Mouse (Mus musculus): ENCODE data around the gene Agpat2. TPM values are rescaled to one million over a fixed set of nuclear protein-coding genes. Genes with fewer than 3 reads are reported as not detected.

Gene Agpat2
- polyA plus RNA-seq, 1 experiment from 2014 or later: 10.2 TPM

DNA sequence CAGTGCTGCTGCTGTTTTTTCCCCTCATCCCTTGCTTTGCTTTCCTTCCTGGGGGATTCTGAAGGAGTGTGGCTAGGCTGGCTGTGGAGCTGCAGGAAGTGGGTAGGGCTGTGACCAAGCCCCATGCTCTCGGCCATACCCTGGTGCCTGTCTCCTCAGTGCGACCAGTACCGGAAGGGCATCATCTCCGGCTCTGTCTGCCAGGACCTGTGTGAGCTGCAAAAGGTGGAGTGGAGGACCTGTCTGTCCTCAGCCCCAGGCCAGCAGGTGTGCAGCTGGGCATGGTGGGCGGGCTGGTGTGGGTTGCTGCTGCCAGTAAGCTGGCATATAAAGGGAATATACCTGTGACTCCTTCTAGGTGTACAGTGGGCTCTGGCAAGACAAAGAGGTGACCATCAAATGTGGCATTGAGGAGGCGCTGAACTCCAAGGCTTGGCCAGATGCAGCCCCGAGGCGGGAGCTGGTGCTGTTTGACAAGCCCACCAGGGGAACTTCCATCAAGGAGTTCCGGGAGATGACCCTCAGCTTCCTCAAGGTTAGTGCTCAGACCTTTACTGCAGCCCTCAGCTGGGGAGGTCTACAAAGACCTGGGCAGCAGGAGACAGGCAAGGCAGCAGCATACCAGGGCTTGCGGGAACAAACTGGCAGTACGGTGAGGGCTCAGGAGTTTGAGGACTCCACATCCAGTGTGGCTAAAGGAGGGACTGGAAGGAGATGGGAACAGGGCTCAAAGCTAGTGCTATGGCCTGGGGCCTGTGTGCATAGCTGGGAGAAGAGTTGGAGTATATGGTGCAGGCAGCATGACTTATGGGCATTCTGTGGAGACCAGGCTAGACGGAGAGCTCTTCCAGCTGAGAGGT lies 30.6 kb upstream of the Agpat2 start:
- Histone ChIP-seq H3K4me1 (peaks cover 72% of the 10 kb centered on the region), H3K4me3 (no peak overlapping the region), H3K27ac (peak overlapping the region; percentile 44), H3K36me3 (replicated peaks) (peaks cover 72% of the 10 kb centered on the region), H3K9me3 (no peaks in the 10 kb centered on the region), H3K27me3 (ENCODE audit: poor library complexity, severe bottlenecking) (no peaks in the 10 kb centered on the region)
- DNase-seq (ENCODE audit: extremely low spot score, low spot score): no peak
- 73% methylated on average over 12 of the region's 12 CpGs for WGBS

DNA sequence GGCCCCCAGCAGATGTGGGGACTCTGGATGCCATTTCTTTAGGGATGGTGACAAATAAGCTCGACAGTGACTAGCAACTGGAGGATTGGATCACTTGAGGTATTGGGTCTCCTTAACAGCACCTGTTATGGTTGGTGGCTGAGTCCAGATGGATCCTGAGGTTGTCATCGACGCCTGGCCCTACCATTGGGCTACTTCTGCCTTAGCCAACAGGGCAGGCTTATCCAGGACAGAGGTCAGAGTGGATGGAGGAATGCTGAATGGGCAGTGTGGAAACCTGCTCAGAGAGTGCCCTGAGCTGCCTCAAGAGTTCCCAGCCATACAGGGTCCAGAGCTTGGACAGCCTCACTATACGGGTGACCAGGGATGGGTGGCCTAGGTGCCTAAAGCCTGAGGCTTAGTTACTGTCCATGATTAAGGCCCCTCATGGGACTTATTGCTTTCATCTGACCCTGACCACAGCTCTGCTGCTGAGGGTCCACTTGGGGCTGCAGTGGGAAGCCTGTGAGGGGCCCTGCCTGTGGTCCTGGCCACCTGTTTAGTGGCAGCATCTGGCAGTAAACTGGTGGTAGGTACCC lies 29.8 kb upstream of the Agpat2 start:
- Histone ChIP-seq H3K27ac (no peak overlapping the region; the same call in 1 of the 2 replicates), H3K4me3 (no peak overlapping the region), H3K4me1 (peaks cover 77% of the 10 kb centered on the region), H3K27me3 (ENCODE audit: poor library complexity, severe bottlenecking) (no peaks in the 10 kb centered on the region), H3K36me3 (replicated peaks) (peaks cover 70% of the 10 kb centered on the region), H3K9me3 (no peaks in the 10 kb centered on the region)
- DNase-seq (ENCODE audit: extremely low spot score, low spot score): no peak
- WGBS: 68% methylated on average over 4 of the region's 4 CpGs

- DNase-seq (ENCODE audit: extremely low spot score, low spot score): no peak
- H3K9me3 ChIP-seq: no peaks in the 10 kb centered on the region
- no peak overlapping the region for H3K27ac ChIP-seq
- WGBS: 92% methylated on average over 16 of the region's 16 CpGs
- H3K36me3 ChIP-seq (replicated peaks): peaks cover 57% of the 10 kb centered on the region
- 0 out of 2 replicates have a peak, but pooled peaks cover under 1% of the 10 kb centered on the region for H3K27me3 ChIP-seq (ENCODE audit: poor library complexity, severe bottlenecking)
- peaks cover 77% of the 10 kb centered on the region for H3K4me1 ChIP-seq
- H3K4me3 ChIP-seq: no peak overlapping the region
Observed at GRCm38 (mm10) chr2:26632541-26633395, 28.6 kb upstream of the Agpat2 start.

- Histone ChIP-seq H3K9me3 (no peaks in the 10 kb centered on the region), H3K36me3 (replicated peaks) (peaks cover 19% of the 10 kb centered on the region), H3K4me3 (peak overlapping the region; percentile 84), H3K27ac (peak overlapping the region; percentile 95), H3K4me1 (peaks cover 50% of the 10 kb centered on the region), H3K27me3 (ENCODE audit: poor library complexity, severe bottlenecking) (peaks cover 13% of the 10 kb centered on the region)
- DNase-seq (ENCODE audit: extremely low spot score, low spot score): peak; percentile 47
- WGBS: 20% methylated on average over 5 of the region's 5 CpGs
Observed at GRCm38 (mm10) chr2:26628792-26629437, 24.7 kb upstream of the Agpat2 start.

DNA sequence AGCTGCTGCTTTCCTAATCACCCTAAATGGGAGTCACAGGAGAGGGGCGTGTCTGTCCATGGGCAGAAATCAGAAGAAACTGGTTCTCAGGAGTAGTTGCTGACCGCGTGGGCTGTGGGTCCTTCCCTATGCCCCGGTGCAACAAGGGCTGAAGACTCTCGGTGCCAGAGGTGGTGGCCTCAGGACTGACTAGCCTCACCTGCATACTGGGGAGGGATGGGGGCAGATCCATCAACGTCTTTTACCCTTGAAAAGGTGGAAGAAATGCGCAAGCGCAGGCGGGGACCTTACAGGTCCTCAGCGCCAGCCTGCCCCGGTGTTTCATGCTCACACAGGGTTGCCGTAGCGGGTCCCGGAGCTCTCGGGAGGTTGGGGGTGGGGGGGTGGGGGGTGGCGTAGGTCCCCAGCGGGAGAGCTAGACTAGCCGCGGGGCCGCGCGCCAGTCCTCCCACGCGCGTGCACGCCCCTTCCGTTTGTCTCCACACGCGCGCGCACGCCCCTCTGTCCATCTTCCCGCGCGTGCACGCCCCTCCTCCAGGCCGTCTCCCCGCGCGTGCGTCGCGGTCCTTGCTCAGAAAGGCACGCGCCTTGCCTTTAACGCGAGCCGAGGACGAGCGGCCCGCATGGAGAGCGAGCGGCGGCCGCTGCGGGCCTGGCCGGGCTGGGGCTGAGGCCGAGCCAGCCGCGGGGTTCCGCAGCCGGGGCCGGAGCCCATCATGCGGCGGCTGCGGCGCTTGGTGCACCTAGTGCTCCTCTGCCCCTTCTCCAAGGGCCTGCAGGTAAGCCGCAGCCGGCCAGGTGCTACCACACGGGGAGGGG lies 23.9 kb upstream of the Agpat2 start, which contains the start of gene Fam69b:
Fam69b (plus strand) TSS at position 537 of the 819 bp plus-strand sequence.
- H3K4me1 ChIP-seq: peaks cover 45% of the 10 kb centered on the region
- peaks cover 13% of the 10 kb centered on the region for H3K27me3 ChIP-seq (ENCODE audit: poor library complexity, severe bottlenecking)
- H3K36me3 ChIP-seq (replicated peaks): peaks cover 11% of the 10 kb centered on the region
- H3K27ac ChIP-seq: peak within 1 kb of the TSS; percentile 95
- H3K4me3 ChIP-seq: peak within 1 kb of the TSS; percentile 84
- WGBS: under 1% methylated on average over 69 of the region's 70 CpGs
- peak; percentile 75 for DNase-seq (ENCODE audit: extremely low spot score, low spot score)
- no peaks in the 10 kb centered on the region for H3K9me3 ChIP-seq

DNA sequence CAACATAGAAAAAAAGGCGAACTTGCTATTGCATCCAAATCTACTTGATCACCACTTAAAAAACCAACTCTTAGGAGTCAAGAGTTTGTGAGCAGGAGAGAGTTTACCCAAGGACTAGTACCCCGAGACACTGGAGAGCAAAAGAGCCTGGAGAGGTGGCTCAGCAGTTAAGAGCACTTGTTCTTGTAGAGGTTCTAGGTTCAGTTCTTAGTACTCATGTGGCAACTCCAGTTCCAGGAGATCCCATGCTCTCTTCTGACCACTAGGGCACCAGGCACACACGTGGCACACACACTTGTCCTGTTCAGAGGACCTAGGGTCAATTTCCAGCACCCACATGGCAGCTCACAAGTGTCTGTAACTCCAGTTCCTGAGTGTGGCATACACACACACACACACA lies 21.9 kb upstream of the Agpat2 start:
- no peak overlapping the region for H3K27ac ChIP-seq
- H3K4me1 ChIP-seq: peaks cover 46% of the 10 kb centered on the region
- no peaks in the 10 kb centered on the region for H3K9me3 ChIP-seq
- 72% methylated on average over 3 of the region's 3 CpGs for WGBS
- no peak for DNase-seq (ENCODE audit: extremely low spot score, low spot score)
- peaks cover 13% of the 10 kb centered on the region for H3K27me3 ChIP-seq (ENCODE audit: poor library complexity, severe bottlenecking)
- no peak overlapping the region for H3K4me3 ChIP-seq
- H3K36me3 ChIP-seq (replicated peaks): no peaks in the 10 kb centered on the region

- Histone ChIP-seq H3K4me3 (no peak overlapping the region), H3K36me3 (replicated peaks) (no peaks in the 10 kb centered on the region), H3K4me1 (peaks cover 41% of the 10 kb centered on the region), H3K27ac (no peak overlapping the region), H3K9me3 (no peaks in the 10 kb centered on the region), H3K27me3 (ENCODE audit: poor library complexity, severe bottlenecking) (peaks cover 13% of the 10 kb centered on the region)
- DNase-seq (ENCODE audit: extremely low spot score, low spot score): no peak
- WGBS: 86% methylated on average over 3 of the region's 3 CpGs
Observed at GRCm38 (mm10) chr2:26625419-26625818, 21.2 kb upstream of the Agpat2 start.

GRCm38 (mm10) chr2:26622984-26623383 lies 18.8 kb upstream of the Agpat2 start:
- Histone ChIP-seq H3K27me3 (ENCODE audit: poor library complexity, severe bottlenecking) (peaks cover 13% of the 10 kb centered on the region), H3K36me3 (replicated peaks) (no peaks in the 10 kb centered on the region), H3K27ac (no peak overlapping the region), H3K4me1 (peaks cover 22% of the 10 kb centered on the region), H3K4me3 (no peak overlapping the region), H3K9me3 (no peaks in the 10 kb centered on the region)
- 70% methylated on average over 5 of the region's 5 CpGs for WGBS
- no peak for DNase-seq (ENCODE audit: extremely low spot score, low spot score)

- Histone ChIP-seq H3K9me3 (no peaks in the 10 kb centered on the region), H3K4me1 (peaks cover 20% of the 10 kb centered on the region), H3K27ac (no peak overlapping the region), H3K36me3 (replicated peaks) (no peaks in the 10 kb centered on the region), H3K27me3 (ENCODE audit: poor library complexity, severe bottlenecking) (peaks cover 3% of the 10 kb centered on the region; the same call in 1 of the 2 replicates), H3K4me3 (no peak overlapping the region)
- DNase-seq (ENCODE audit: extremely low spot score, low spot score): no peak
- 50% methylated on average over 2 of the region's 2 CpGs for WGBS
Observed at GRCm38 (mm10) chr2:26621246-26621645, 17.0 kb upstream of the Agpat2 start.

DNA sequence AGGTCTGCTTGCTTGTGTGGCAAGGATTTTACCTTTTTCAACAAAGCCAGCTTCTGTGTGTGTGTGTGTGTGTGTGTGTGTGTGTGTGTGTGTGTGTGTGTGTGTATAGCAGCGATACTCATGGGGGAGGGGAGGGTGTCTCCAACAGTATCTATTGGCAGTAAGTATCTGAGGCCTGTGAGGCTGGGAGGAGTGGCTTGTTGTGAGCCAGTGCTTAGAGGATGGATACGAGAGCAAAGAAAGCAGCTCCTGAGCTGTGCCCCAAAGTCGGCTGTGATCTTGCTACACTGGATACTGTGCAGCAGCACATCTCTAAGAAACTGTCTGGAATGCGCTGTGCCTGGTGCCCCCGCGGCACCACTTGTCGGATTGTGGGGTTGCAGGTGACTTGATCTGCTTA lies 13.7 kb upstream of the Agpat2 start:
- H3K4me1 ChIP-seq: peaks cover 16% of the 10 kb centered on the region
- DNase-seq (ENCODE audit: extremely low spot score, low spot score): no peak
- 62% methylated on average over 7 of the region's 7 CpGs for WGBS
- no peaks in the 10 kb centered on the region for H3K9me3 ChIP-seq
- H3K4me3 ChIP-seq: no peak overlapping the region
- no peak overlapping the region for H3K27ac ChIP-seq
- H3K27me3 ChIP-seq (ENCODE audit: poor library complexity, severe bottlenecking): no peaks in the 10 kb centered on the region; the same call in 1 of the 2 replicates
- H3K36me3 ChIP-seq (replicated peaks): no peaks in the 10 kb centered on the region

- no peaks in the 10 kb centered on the region for H3K9me3 ChIP-seq
- H3K27ac ChIP-seq: no peak overlapping the region
- no peaks in the 10 kb centered on the region for H3K36me3 ChIP-seq (replicated peaks)
- no peak overlapping the region for H3K4me3 ChIP-seq
- no peaks in the 10 kb centered on the region; the same call in 1 of the 2 replicates for H3K27me3 ChIP-seq (ENCODE audit: poor library complexity, severe bottlenecking)
- H3K4me1 ChIP-seq: peaks cover 13% of the 10 kb centered on the region
- DNase-seq (ENCODE audit: extremely low spot score, low spot score): no peak
- 80% methylated on average over 6 of the region's 6 CpGs for WGBS
Observed at GRCm38 (mm10) chr2:26617331-26617730, 13.1 kb upstream of the Agpat2 start.

Data from forebrain, embryonic 10.5 days (tissue).